Mouse (Mus musculus): ENCODE measurements around the gene Gm21973. TPM values are rescaled to one million over a fixed set of nuclear protein-coding genes. Genes with fewer than 3 reads are reported as not detected.

Gene Gm21973
- total RNA-seq, 2 experiments from 2014 or later, result not detected

DNA sequence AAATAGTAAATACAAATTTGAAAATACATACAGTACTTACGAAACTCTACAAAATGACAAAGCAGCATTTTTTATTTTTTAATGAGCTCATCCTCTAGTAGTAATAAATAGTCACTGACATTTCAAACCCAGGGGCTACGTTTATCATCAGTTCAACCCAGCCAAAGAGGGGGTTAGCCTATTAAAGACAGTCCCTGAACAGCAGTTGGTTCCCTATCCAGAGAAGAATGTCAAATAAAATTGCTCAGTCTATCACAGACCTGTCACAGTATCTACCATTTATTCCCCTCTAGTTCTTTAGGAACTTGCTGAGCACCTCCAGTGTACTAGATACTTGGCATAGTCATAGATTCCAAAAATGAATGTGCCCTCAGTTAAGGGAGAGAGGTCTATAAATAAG lies 62.1 kb downstream of the Gm21973 start:
- ATAC-seq (replicated peaks; ENCODE audit: low FRiP score, poor library complexity, severe bottlenecking), result no peak

DNA sequence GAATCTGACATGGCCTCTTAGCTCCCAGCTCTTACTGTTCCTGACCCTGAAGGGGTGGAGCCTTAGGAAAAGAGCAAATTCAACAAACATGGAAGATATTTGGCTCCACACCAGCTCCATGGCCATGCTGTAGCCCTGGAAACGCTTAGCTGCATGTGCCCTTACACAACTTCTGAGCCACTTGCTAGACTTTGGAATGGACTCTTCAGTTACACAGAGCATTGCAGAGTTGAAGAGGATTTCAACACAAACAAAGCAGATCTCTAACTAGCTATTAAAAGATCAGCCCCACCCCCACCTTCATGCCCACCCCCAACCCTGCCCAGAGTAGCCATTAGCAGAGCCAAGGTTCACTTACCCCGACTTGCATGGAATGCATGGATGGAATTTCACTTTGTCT lies 74.6 kb downstream of the Gm21973 start:
- ATAC-seq (replicated peaks; ENCODE audit: low FRiP score, poor library complexity, severe bottlenecking), result no peak

DNA sequence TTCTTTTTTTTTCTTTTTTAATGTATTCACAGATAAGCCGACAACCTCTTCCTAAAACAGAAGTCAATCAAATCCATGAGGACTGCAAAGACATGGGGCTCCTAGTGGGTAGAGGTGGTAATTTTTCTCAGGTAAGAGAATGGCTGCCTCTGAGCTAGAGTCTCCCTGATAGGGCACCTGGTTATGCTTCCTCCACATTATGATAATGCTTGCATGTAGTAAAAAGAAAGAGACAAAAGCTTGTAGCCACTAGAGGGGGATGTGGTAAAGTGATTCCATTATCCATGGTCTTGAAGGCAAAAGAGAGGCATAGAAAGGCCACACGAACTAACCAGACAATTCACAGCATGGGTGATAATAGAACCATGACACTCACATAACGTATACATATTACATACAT lies 75.2 kb downstream of the Gm21973 start:
- no peak for ATAC-seq (replicated peaks; ENCODE audit: low FRiP score, poor library complexity, severe bottlenecking)

DNA sequence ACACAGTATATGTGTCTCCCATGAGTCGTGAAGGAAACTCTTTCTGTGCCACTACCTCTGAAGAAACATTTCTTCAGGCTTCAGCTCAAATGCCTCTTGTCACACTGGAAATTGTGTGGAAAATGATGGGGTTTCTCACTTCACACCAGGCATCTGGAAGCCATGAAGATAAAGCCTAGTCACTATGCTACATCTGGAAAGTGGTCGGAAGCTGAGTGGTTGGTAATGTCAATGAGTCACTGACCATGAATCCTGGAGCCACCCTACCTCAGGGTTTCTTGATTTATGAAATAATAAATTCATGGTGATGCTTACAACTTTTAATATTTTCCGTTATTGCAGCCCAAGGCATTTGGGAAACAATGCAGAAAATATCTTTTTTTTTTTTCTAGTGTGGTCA lies 84.7 kb downstream of the Gm21973 start:
- ATAC-seq (replicated peaks; ENCODE audit: low FRiP score, poor library complexity, severe bottlenecking), result no peak

DNA sequence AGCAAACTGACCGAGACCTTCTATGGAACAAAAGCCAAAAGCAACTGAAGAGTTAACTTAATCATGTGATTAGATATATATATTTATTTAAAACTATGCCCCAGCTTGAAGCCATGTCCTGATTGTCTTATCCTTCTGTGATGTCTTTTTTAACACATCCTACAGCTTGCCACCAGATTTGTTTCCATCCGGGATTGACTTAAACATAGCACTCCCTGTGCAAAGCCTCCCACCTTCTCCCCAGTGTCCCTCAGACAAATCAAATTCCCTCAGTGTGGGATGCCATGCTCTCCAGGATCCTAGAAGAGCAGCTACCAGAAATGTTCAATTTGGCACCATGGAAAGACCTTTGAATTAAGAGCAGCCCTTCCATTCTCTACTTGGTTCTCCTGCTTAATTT lies 85.7 kb downstream of the Gm21973 start:
- no peak for ATAC-seq (replicated peaks; ENCODE audit: low FRiP score, poor library complexity, severe bottlenecking)

DNA sequence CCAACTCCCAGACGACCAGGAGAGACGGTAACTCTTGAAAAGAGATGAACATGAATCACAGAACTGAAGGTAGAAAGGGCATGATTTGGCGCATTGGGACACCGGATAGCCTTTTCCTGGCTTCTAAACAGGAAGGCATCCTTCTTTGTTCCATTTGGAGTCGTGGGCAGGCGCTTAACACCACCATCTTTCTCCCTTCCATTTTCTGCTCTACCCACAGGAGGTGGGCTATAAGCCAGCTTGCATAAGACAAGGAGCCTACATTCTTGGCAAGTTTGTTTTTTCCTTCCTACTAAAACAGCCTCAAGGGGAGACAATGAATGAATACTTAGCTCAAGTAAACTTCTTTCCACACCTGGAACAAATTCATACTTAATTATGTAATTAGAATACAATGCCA lies 88.5 kb downstream of the Gm21973 start:
- no peak for ATAC-seq (replicated peaks; ENCODE audit: low FRiP score, poor library complexity, severe bottlenecking)

DNA sequence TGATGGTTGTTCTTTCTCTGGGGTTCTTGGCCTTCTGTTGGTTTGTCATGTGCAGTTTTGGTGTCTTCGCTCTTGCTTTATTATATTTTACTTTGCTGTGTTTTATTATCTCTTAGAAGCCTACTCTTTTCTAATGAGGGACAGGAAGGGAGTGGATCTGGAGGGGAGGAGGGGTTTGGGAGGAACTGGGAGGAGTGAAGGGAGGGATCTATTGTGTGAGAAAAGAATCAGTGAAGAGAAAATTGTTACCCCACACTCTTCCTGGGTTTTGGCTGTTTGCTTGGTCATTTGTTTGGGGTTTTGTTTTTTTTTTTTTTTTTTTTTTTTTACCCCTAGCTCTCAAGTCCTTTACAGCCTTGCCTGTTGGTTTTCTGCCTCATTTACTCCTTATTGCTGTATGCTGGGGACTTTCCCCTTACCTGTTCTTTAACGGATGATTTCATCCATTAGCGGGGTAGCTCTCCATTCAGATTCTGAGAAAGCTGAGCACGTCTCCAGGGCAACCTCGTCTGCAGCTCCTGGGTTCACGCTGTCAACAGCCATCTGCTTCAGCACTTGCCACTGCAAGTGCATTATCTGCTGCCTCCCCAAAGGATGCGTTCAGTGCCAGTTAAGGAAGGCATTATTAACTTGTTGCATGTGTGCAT lies 96.1 kb downstream of the Gm21973 start:
- no peak for ATAC-seq (replicated peaks; ENCODE audit: low FRiP score, poor library complexity, severe bottlenecking)

DNA sequence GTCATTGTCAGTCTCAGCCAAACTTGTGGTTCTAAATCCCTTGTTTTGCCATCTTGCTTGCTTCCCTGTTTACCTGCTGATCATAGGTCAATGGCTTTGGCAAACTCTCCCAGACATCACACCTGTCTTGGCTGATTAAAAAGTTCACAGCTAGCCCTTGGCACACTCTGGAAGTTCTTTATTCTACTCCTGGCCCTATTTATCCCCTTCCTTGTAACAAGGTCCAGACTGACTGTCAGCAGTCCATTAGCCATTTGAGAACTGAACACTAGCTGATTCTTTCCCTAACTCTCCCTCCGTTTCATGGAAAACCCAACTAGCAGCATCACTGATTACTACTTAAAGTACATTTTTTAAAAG lies 96.6 kb downstream of the Gm21973 start:
- ATAC-seq (replicated peaks; ENCODE audit: low FRiP score, poor library complexity, severe bottlenecking), result no peak

Other genes with a start within 250 kb of the Gm21973 start
- gene Prlr, start 148.1 kb upstream of the Gm21973 start, total RNA-seq (2015; ENCODE audit: low replicate concordance), result not detected in 2 replicates
- gene Prlr, start 148.1 kb upstream of the Gm21973 start, total RNA-seq (2017; ENCODE audit: low replicate concordance), result 0.13 TPM in 1 of 2 replicates, not detected in the other
- not detected in 2 replicates for gene Agxt2, start 33.2 kb downstream of the Gm21973 start, total RNA-seq (2015; ENCODE audit: low replicate concordance)
- not detected in 2 replicates for gene Agxt2, start 33.2 kb downstream of the Gm21973 start, total RNA-seq (2017; ENCODE audit: low replicate concordance)
- 10.8 and 20.5 TPM in 2 replicates for gene Dnajc21, start 145.1 kb downstream of the Gm21973 start, total RNA-seq (2015; ENCODE audit: low replicate concordance)
- gene Dnajc21, start 145.1 kb downstream of the Gm21973 start, total RNA-seq (2017; ENCODE audit: low replicate concordance), result 15.2 and 15.8 TPM in 2 replicates
- 12.6 and 20.1 TPM in 2 replicates for gene Brix1, start 160.6 kb downstream of the Gm21973 start, total RNA-seq (2015; ENCODE audit: low replicate concordance)
- 10.0 and 11.1 TPM in 2 replicates for gene Brix1, start 160.6 kb downstream of the Gm21973 start, total RNA-seq (2017; ENCODE audit: low replicate concordance)
- 12.6 and 15.9 TPM in 2 replicates for gene Rad1, start 160.6 kb downstream of the Gm21973 start, total RNA-seq (2015; ENCODE audit: low replicate concordance)
- 5.4 and 11.6 TPM in 2 replicates for gene Rad1, start 160.6 kb downstream of the Gm21973 start, total RNA-seq (2017; ENCODE audit: low replicate concordance)
- not detected in 2 replicates for gene Ttc23l, start 233.3 kb downstream of the Gm21973 start, total RNA-seq (2015; ENCODE audit: low replicate concordance)
- not detected in 2 replicates for gene Ttc23l, start 233.3 kb downstream of the Gm21973 start, total RNA-seq (2017; ENCODE audit: low replicate concordance)